Mouse (Mus musculus) myocyte (in vitro differentiated cells): ENCODE measurements around the gene Kirrel3. TPM values are rescaled to one million over a fixed set of nuclear protein-coding genes. Genes with fewer than 3 reads are reported as not detected.

Source experiments
- H3K27me3 ChIP-seq: one replicate; pipeline ENCODE4 v1.6.1; 2011; ENCODE audit not compliant: control insufficient read depth, insufficient read depth, insufficient read length
- H3K36me3 ChIP-seq: one replicate; pipeline ENCODE4 v1.6.1; 2011; ENCODE audit not compliant: control insufficient read depth, insufficient read depth
- H3K4me2 ChIP-seq: one replicate; pipeline ENCODE4 v1.6.1; 2011; ENCODE audit warnings: low read depth, control low read depth
- H3K4me3 ChIP-seq: one replicate; pipeline ENCODE4 v1.5.1; 2011; ENCODE audit warnings: mild to moderate bottlenecking, control low read depth, moderate library complexity
- H3K79me2 ChIP-seq: one replicate; pipeline ENCODE4 v1.6.1; 2011; ENCODE audit not compliant: control insufficient read depth, insufficient read depth
- H3ac ChIP-seq: one replicate; pipeline ENCODE4 v1.6.1; 2011; ENCODE audit not compliant: control insufficient read depth, insufficient read length
- CEBPB ChIP-seq: IDR thresholded peaks from 2 replicates; pipeline ENCODE4 v1.6.1; 2011; ENCODE audit warnings: mild to moderate bottlenecking, moderate library complexity; ENCODE audit not compliant: poor library complexity, insufficient read depth, severe bottlenecking
- E2F4 ChIP-seq: IDR thresholded peaks from one replicate; pipeline ENCODE4 v1.6.1; 2011; ENCODE audit warnings: mild to moderate bottlenecking, control low read depth, moderate library complexity; ENCODE audit not compliant: insufficient read depth
- MAX ChIP-seq: IDR thresholded peaks from one replicate; pipeline ENCODE4 v1.6.1; 2011; ENCODE audit warnings: low read depth, mild to moderate bottlenecking, control low read depth
- MYOD1 ChIP-seq, 3 experiments: IDR thresholded peaks; one replicate each; pipeline ENCODE4 v1.6.1; 2011; ENCODE audit warnings: control low read depth in 2 of 3, low read depth in 2 of 3, mild to moderate bottlenecking in 2 of 3, moderate library complexity in 1 of 3; ENCODE audit not compliant: insufficient read length in 2 of 3, control insufficient read depth in 1 of 3
- MYOG ChIP-seq, 3 experiments: IDR thresholded peaks; one replicate each; pipeline ENCODE4 v1.6.1; 2011; ENCODE audit warnings: control low read depth in 2 of 3, low read depth in 2 of 3, mild to moderate bottlenecking in 2 of 3; ENCODE audit not compliant: insufficient read length in 2 of 3, control insufficient read depth in 1 of 3, insufficient read depth in 1 of 3
- POLR2A ChIP-seq: IDR thresholded peaks from one replicate; pipeline ENCODE4 v1.6.1; 2011; ENCODE audit warnings: low read depth, mild to moderate bottlenecking, control low read depth, moderate library complexity; ENCODE audit not compliant: insufficient read length
- POLR2AphosphoS2 ChIP-seq: IDR thresholded peaks from one replicate; pipeline ENCODE4 v1.6.1; 2011; ENCODE audit warnings: low read depth, control low read depth; ENCODE audit not compliant: insufficient read length
- REST ChIP-seq: IDR thresholded peaks from one replicate; pipeline ENCODE4 v1.6.1; 2011; ENCODE audit warnings: mild to moderate bottlenecking, control low read depth, moderate library complexity; ENCODE audit not compliant: insufficient read depth, insufficient read length
- SRF ChIP-seq: IDR thresholded peaks from one replicate; pipeline ENCODE4 v1.6.1; 2011; ENCODE audit warnings: low read depth; ENCODE audit not compliant: control insufficient read depth, insufficient read length
- TCF12 ChIP-seq: IDR thresholded peaks from one replicate; pipeline ENCODE4 v1.6.1; 2011; ENCODE audit warnings: mild to moderate bottlenecking, control low read depth; ENCODE audit not compliant: poor library complexity, insufficient read depth, severe bottlenecking
- TCF3 ChIP-seq: IDR thresholded peaks from one replicate; pipeline ENCODE4 v1.6.1; 2011; ENCODE audit warnings: low read depth, control low read depth; ENCODE audit not compliant: insufficient read length
- USF1 ChIP-seq: IDR thresholded peaks from one replicate; pipeline ENCODE4 v1.6.1; 2011; ENCODE audit warnings: low read depth, mild to moderate bottlenecking, control low read depth, moderate library complexity
- polyA plus RNA-seq: library from polyadenylated mRNA; unstranded; fragments of >200 nt; fragmentation: generic; extraction: Trizol; gene quantifications from one replicate; pipeline ENCODE4 v1.2.1, GENCODE M21; 2012; ENCODE audit warnings: missing spikeins

The Kirrel3 gene
- polyA plus RNA-seq, 1 experiment, result 2.8 TPM

DNA sequence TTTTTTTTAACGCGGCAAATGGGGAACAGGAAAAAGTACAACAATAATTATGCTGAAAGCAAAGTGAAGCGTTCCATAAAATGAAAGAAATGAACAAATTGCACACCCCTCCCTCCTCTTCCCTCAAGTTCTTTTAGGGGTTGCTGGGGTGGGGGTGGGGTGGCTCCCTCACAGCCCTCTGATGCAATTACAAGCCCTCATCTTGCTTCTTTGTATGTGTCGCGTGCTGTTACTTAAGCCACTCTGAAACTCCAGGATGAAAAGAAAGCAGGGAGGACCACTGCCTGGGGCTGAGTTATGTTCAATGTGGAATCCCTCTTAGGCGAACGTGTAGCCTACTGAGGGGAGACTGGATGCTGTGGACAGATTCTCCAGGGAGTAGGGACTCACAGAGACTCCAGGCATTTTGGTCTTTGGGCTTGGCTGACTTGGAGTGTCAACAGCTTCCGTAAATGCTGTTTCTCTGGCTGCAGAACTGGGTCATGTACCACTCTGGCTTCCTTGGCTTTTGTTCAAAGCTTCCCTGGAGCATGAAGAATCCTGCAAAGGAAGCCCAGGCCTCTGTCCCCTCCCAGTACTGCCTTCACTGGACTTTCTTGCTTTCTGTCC, 72.7 kb downstream of the Kirrel3 start:
- no peaks in the 10 kb centered on the region for H3K27me3 ChIP-seq
- no peaks in the 10 kb centered on the region for H3K79me2 ChIP-seq
- no peaks in the 10 kb centered on the region for H3K36me3 ChIP-seq
- H3ac ChIP-seq, result no peak overlapping the region
- no peak overlapping the region for H3K4me2 ChIP-seq
- no peak for TF ChIP-seq MYOD1 (IDR thresholded peaks at IDR 0.05; ENCODE audit: control insufficient read depth in 1 of 3, insufficient read length in 2 of 3, low read depth in 2 of 3)
- no peak for TF ChIP-seq SRF
- TF ChIP-seq USF1, result no peak
- no peak for TF ChIP-seq TCF12
- TF ChIP-seq MAX, result no peak
- no peak for TF ChIP-seq TCF3
- TF ChIP-seq MYOG (IDR thresholded peaks at IDR 0.05; ENCODE audit: control insufficient read depth in 1 of 3, insufficient read depth in 1 of 3, insufficient read length in 2 of 3, low read depth in 2 of 3), result no peak
- no peak for TF ChIP-seq E2F4
- no peak for TF ChIP-seq CEBPB
- TF ChIP-seq POLR2A, result no peak
- no peak for TF ChIP-seq REST
- TF ChIP-seq POLR2AphosphoS2, result no peak
- H3K4me3 ChIP-seq, result no peak overlapping the region

DNA sequence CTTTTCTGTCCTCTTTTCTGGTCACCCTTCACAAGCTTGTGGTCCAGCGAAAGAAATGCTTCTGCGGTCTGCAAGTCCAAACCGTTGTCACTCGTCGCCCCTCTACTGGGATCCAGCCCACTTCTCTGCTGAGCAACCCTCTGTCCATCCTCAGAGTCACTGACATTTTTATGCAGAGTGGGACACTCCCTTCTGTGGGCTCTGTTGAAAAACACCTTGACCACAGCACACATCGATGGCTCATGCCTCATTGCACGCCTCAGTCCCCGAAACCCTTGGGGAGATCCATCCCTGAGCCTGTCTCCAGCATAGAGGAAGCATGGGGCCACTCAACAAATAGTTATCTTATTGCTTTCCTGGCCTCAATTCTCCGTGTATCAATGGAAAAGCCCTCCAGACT, 73.4 kb downstream of the Kirrel3 start:
- H3K27me3 ChIP-seq, result no peaks in the 10 kb centered on the region
- H3K36me3 ChIP-seq, result no peaks in the 10 kb centered on the region
- H3K4me3 ChIP-seq, result no peak overlapping the region
- no peak overlapping the region for H3ac ChIP-seq
- no peak overlapping the region for H3K4me2 ChIP-seq
- H3K79me2 ChIP-seq, result no peaks in the 10 kb centered on the region
- TF ChIP-seq TCF3 (no peak), CEBPB (no peak), MYOG (IDR thresholded peaks at IDR 0.05; ENCODE audit: control insufficient read depth in 1 of 3, insufficient read depth in 1 of 3, insufficient read length in 2 of 3, low read depth in 2 of 3) (no peak), SRF (no peak)

DNA sequence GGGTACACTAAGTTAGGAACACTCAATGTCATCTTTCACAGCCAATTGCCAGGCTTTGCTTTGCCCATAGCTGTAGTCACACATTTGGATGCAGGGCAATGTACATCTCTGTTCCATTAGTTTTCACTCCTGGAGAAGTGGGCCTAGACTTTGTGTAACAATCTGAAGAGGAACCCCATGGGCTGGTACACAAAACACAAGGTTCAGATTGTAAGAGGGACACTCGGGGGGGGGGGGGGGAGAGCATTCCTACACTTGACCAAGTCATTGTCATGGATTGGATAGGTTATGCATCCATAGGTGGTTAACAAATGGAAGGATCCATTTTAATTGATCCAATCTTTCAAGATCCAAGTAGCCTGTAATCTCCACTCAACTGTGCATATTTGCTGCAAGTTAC, 75.6 kb downstream of the Kirrel3 start:
- Histone ChIP-seq H3K4me3 (no peak overlapping the region), H3K4me2 (no peak overlapping the region), H3K79me2 (no peaks in the 10 kb centered on the region), H3K36me3 (no peaks in the 10 kb centered on the region), H3ac (no peak overlapping the region), H3K27me3 (no peaks in the 10 kb centered on the region)
- TF ChIP-seq USF1, result no peak
- TF ChIP-seq REST, result no peak
- no peak for TF ChIP-seq MAX
- TF ChIP-seq MYOD1 (IDR thresholded peaks at IDR 0.05; ENCODE audit: control insufficient read depth in 1 of 3, insufficient read length in 2 of 3, low read depth in 2 of 3), result no peak
- TF ChIP-seq POLR2A, result no peak
- TF ChIP-seq POLR2AphosphoS2, result no peak
- TF ChIP-seq E2F4, result no peak
- TF ChIP-seq CEBPB, result no peak
- TF ChIP-seq TCF3, result no peak
- TF ChIP-seq TCF12, result no peak
- no peak for TF ChIP-seq SRF
- no peak for TF ChIP-seq MYOG (IDR thresholded peaks at IDR 0.05; ENCODE audit: control insufficient read depth in 1 of 3, insufficient read depth in 1 of 3, insufficient read length in 2 of 3, low read depth in 2 of 3)

DNA sequence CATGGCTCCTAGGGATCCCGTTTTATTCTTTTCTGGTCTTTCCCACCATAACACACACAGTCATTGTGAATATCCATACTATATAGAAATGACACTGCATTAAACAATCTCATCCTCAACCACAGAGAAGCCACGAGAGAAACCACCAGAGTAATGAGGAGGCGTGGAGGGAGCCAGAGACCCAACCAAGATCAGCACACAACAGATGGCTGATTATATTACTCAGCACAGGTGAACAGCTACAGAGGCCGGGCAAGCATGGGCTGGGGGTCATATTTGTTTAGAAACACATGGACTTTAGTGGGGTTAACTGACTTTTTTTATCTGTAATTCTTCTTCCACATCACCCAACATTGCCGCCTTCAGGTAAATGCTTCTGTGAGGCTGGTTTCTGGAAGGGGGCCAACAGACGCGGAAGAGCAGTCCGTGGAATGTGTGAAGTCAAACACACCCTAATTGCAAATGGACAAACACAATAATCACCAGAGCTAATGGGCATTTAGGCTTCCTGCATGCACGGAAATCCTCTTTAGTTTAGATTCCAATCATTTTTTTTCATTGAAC, 76.8 kb downstream of the Kirrel3 start:
- no peak overlapping the region for H3K4me3 ChIP-seq
- no peaks in the 10 kb centered on the region for H3K36me3 ChIP-seq
- H3K79me2 ChIP-seq, result no peaks in the 10 kb centered on the region
- no peak overlapping the region for H3ac ChIP-seq
- H3K4me2 ChIP-seq, result no peak overlapping the region
- no peaks in the 10 kb centered on the region for H3K27me3 ChIP-seq
- peak in 2 of 3 experiments; percentile 13 to 56 for TF ChIP-seq MYOD1 (IDR thresholded peaks at IDR 0.05; ENCODE audit: control insufficient read depth in 1 of 3, insufficient read length in 2 of 3, low read depth in 2 of 3)
- no peak for TF ChIP-seq POLR2A
- no peak for TF ChIP-seq TCF3
- TF ChIP-seq REST, result no peak

DNA sequence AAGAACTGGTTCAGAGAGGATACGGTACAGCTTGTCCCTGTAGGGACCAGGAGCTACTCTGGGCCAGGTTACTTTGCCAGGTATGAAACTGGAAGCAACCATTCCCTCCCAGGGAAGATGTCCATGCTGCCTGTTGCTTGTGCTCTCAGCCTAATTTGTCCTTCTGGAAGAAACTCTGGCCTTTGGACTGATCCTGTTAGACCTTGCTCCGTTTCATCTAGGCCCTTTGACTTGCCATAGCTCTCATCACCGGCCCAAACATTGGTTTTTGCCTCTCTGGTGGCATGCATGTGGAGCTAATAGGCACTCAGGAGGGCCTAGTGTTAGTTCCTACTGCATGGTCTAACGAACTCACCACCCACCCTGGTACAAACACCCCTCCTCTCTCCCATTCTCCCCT, 88.2 kb downstream of the Kirrel3 start:
- Histone ChIP-seq H3K79me2 (no peaks in the 10 kb centered on the region), H3K27me3 (no peaks in the 10 kb centered on the region), H3K4me3 (no peak overlapping the region), H3K36me3 (no peaks in the 10 kb centered on the region), H3ac (no peak overlapping the region), H3K4me2 (no peak overlapping the region)
- TF ChIP-seq TCF3 (no peak), USF1 (no peak), SRF (no peak), MYOG (IDR thresholded peaks at IDR 0.05; ENCODE audit: control insufficient read depth in 1 of 3, insufficient read depth in 1 of 3, insufficient read length in 2 of 3, low read depth in 2 of 3) (no peak), CEBPB (no peak), MYOD1 (IDR thresholded peaks at IDR 0.05; ENCODE audit: control insufficient read depth in 1 of 3, insufficient read length in 2 of 3, low read depth in 2 of 3) (no peak), POLR2AphosphoS2 (no peak), TCF12 (no peak), E2F4 (no peak)
